In genomic region chr13:111935721-111936080, GRCm38 (mm10) we compare ENCODE assay signal across 12 mouse cellular contexts.
DNase-seq lines count a peak whose midpoint lies in the region; ATAC-seq and TF ChIP-seq lines count a peak whose summit lies in the region.
"Had no signal": no experiment of that assay in that cellular context is flagged by ENCODE, and none has a peak within 500 bp of the region (broad histone marks: within the 10 kb centered on the region; RNA-seq: fewer than 3 reads in every experiment).

No protein-coding gene starts in this region.

- no peaks in the 10 kb centered on the region for H3K9me3 ChIP-seq in heart, embryonic 10.5 days
- no peaks in the 10 kb centered on the region for H3K9me3 ChIP-seq in kidney, postnatal 0 days (replicated peaks; ENCODE audit: low read length)
- H3K9me3 ChIP-seq in liver, postnatal 0 days (ENCODE audit: low read length), result no peaks in the 10 kb centered on the region
- H3K9me3 ChIP-seq in midbrain, embryonic 14.5 days (ENCODE audit: control insufficient read depth, low read length), result no peaks in the 10 kb centered on the region
- H3K9me3 ChIP-seq: forebrain, embryonic 13.5 days; limb, embryonic 10.5 days; lung, embryonic 15.5 days had no signal

- H3K27me3 ChIP-seq in heart, embryonic 10.5 days (ENCODE audit: insufficient read depth, poor library complexity, severe bottlenecking), result no peaks in the 10 kb centered on the region
- H3K27me3 ChIP-seq in kidney, postnatal 0 days (ENCODE audit: insufficient read depth, low read length), result no peaks in the 10 kb centered on the region
- H3K27me3 ChIP-seq in liver, postnatal 0 days (ENCODE audit: insufficient read depth, low read length), result no peaks in the 10 kb centered on the region
- H3K27me3 ChIP-seq in midbrain, embryonic 14.5 days (ENCODE audit: control insufficient read depth, insufficient read depth, low read length), result no peaks in the 10 kb centered on the region
- H3K27me3 ChIP-seq: forebrain, embryonic 13.5 days; lung, embryonic 15.5 days had no signal

- H3K36me3 ChIP-seq in heart, embryonic 10.5 days, result no peaks in the 10 kb centered on the region
- no peaks in the 10 kb centered on the region for H3K36me3 ChIP-seq in kidney, postnatal 0 days (ENCODE audit: insufficient read depth, low read length)
- H3K36me3 ChIP-seq in liver, postnatal 0 days (replicated peaks; ENCODE audit: insufficient read depth, low read length), result no peaks in the 10 kb centered on the region
- H3K36me3 ChIP-seq in midbrain, embryonic 14.5 days (ENCODE audit: control insufficient read depth, insufficient read depth, low read length), result no peaks in the 10 kb centered on the region
- H3K36me3 ChIP-seq: limb, embryonic 10.5 days; lung, embryonic 15.5 days had no signal

- peaks cover 28% of the 10 kb centered on the region for H3K4me1 ChIP-seq in heart, embryonic 10.5 days
- peaks cover 13% of the 10 kb centered on the region; the same call in 1 of the 2 replicates for H3K4me1 ChIP-seq in kidney, postnatal 0 days (replicated peaks; ENCODE audit: insufficient read depth, low read length)
- peaks cover 57% of the 10 kb centered on the region for H3K4me1 ChIP-seq in liver, postnatal 0 days (ENCODE audit: insufficient read depth)
- H3K4me1 ChIP-seq in midbrain, embryonic 14.5 days (ENCODE audit: control insufficient read depth, insufficient read depth, low read length), result 0 out of 2 replicates have a peak, but pooled peaks cover 7% of the 10 kb centered on the region

- H3K9ac ChIP-seq in kidney, postnatal 0 days (ENCODE audit: low read depth, low read length), result no peak overlapping the region
- no peak overlapping the region for H3K9ac ChIP-seq in liver, postnatal 0 days (replicated peaks)
- no peak overlapping the region for H3K9ac ChIP-seq in midbrain, embryonic 14.5 days (replicated peaks; ENCODE audit: low read length)
- H3K9ac ChIP-seq: forebrain, embryonic 13.5 days; lung, embryonic 15.5 days had no signal

- H3K27ac ChIP-seq in heart, embryonic 10.5 days, result peak overlapping the region; percentile 44; the same call in 1 of the 2 replicates
- peak overlapping the region; percentile 65 for H3K27ac ChIP-seq in kidney, postnatal 0 days
- peak overlapping the region; percentile 87 for H3K27ac ChIP-seq in liver, postnatal 0 days (ENCODE audit: low read depth)
- no peak overlapping the region for H3K27ac ChIP-seq in midbrain, embryonic 14.5 days (replicated peaks; ENCODE audit: low read depth, low read length)
- H3K27ac ChIP-seq: forebrain, embryonic 13.5 days; limb, embryonic 10.5 days; lung, embryonic 15.5 days had no signal

- TF ChIP-seq EP300 in liver, postnatal 0 days (IDR thresholded peaks at IDR 0.05; ENCODE audit: low read depth), result no peak

- TF ChIP-seq CTCF in kidney, postnatal 0 days (IDR thresholded peaks at IDR 0.05; ENCODE audit: low read depth), result no peak
- no peak for TF ChIP-seq CTCF in liver, postnatal 0 days (IDR thresholded peaks at IDR 0.05; ENCODE audit: low read depth)

- no peak overlapping the region for H3K4me2 ChIP-seq in kidney, postnatal 0 days (ENCODE audit: low read length)
- no peak overlapping the region for H3K4me2 ChIP-seq in liver, postnatal 0 days (ENCODE audit: low read depth, low read length)
- H3K4me2 ChIP-seq in midbrain, embryonic 14.5 days (ENCODE audit: low read length), result no peak overlapping the region
- H3K4me2 ChIP-seq: forebrain, embryonic 13.5 days; lung, embryonic 15.5 days had no signal

- no peak overlapping the region for H3K4me3 ChIP-seq in heart, embryonic 10.5 days
- H3K4me3 ChIP-seq in kidney, postnatal 0 days (replicated peaks; ENCODE audit: low read depth, low read length), result no peak overlapping the region
- no peak overlapping the region for H3K4me3 ChIP-seq in liver, postnatal 0 days (ENCODE audit: low read depth, low read length)
- no peak overlapping the region for H3K4me3 ChIP-seq in midbrain, embryonic 14.5 days (replicated peaks; ENCODE audit: low read depth, low read length)
- H3K4me3 ChIP-seq: forebrain, embryonic 13.5 days; limb, embryonic 10.5 days; lung, embryonic 15.5 days had no signal

- WGBS in heart, embryonic 10.5 days, result 42% methylated on average over 1 of the region's 1 CpGs
- WGBS in kidney, postnatal 0 days, result 57% methylated on average over 1 of the region's 1 CpGs
- 37% methylated on average over 1 of the region's 1 CpGs for WGBS in liver, postnatal 0 days (ENCODE audit: insufficient replicate concordance)
- WGBS in midbrain, embryonic 14.5 days, result 80% methylated on average over 1 of the region's 1 CpGs

- no peak for ATAC-seq in kidney, postnatal 0 days (replicated peaks; ENCODE audit: low FRiP score, low read depth)
- ATAC-seq in activated CD4-positive, CD25-positive, alpha-beta regulatory T cell, adult 4 months, result peak; percentile 65
- ATAC-seq in liver, postnatal 0 days, result no peak
- no peak for ATAC-seq in midbrain, embryonic 14.5 days (ENCODE audit: low FRiP score, low TSS enrichment)

- no peak for DNase-seq in heart, embryonic 10.5 days (ENCODE audit: low spot score)
- DNase-seq in heart, adult 9 months (ENCODE audit: low spot score in 2 of 2), result no peak
- DNase-seq in kidney, postnatal 0 days (ENCODE audit: low spot score), result no peak
- DNase-seq in kidney, adult 9 months, result no peak
- DNase-seq in liver, postnatal 0 days, result no peak
- DNase-seq in right cerebral cortex, postnatal 25 days, result no peak
- DNase-seq in midbrain, embryonic 14.5 days, result no peak
- DNase-seq: embryo, embryonic 11 days had no signal
